ENCODE assay signal across 21 mouse cellular contexts in the genomic region with DNA sequence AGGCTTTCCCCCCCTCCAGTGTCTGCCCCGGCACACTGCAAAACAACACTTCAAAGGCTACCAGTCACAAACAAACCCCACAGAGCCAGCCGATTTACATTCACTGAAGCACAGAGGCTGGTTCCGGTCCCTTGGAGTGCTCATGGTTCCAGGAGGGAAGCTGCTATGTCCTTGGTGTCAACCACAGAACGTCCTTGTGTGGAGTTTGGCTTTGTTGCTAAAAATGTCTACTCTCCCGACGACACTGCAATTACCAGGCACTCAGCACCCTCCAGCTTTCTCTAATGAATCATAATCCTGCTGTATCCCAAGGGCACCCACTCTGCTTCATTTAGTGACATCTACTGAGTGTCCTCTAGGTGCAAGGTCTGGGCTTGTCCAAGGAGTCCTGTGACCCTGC. TPM values are rescaled to one million over a fixed set of nuclear protein-coding genes. Genes with fewer than 3 reads are reported as not detected.
A peak's percentile ranks its signal among the peaks of the same experiment; 100 is the strongest.
DNase-seq lines count a peak whose midpoint lies in the region; ATAC-seq and TF ChIP-seq lines count a peak whose summit lies in the region.
"Had no signal": no experiment of that assay in that cellular context is flagged by ENCODE, and none has a peak within 500 bp of the region (broad histone marks: within the 10 kb centered on the region; RNA-seq: fewer than 3 reads in every experiment).

No protein-coding gene starts in this region.

- H3K4me1 ChIP-seq in forebrain, postnatal 0 days (ENCODE audit: insufficient read depth) = peaks cover 16% of the 10 kb centered on the region; the same call in 1 of the 2 replicates
- peaks cover 23% of the 10 kb centered on the region for H3K4me1 ChIP-seq in forebrain, embryonic 10.5 days
- H3K4me1 ChIP-seq in hindbrain, postnatal 0 days (ENCODE audit: insufficient read depth, low read length) = 0 out of 2 replicates have a peak, but pooled peaks cover 5% of the 10 kb centered on the region
- H3K4me1 ChIP-seq in hindbrain, embryonic 12.5 days = peaks cover 17% of the 10 kb centered on the region
- H3K4me1 ChIP-seq: liver, embryonic 12.5 days had no signal

- H3K4me3 ChIP-seq in forebrain, postnatal 0 days (ENCODE audit: low read depth, low read length) = no peak overlapping the region
- no peak overlapping the region for H3K4me3 ChIP-seq in forebrain, embryonic 10.5 days
- H3K4me3 ChIP-seq in hindbrain, postnatal 0 days (ENCODE audit: low read length) = no peak overlapping the region
- H3K4me3 ChIP-seq in hindbrain, embryonic 12.5 days = no peak overlapping the region
- H3K4me3 ChIP-seq: heart, embryonic 13.5 days; hindbrain, embryonic 10.5 days; liver, embryonic 12.5 days had no signal

- DNase-seq in forebrain, postnatal 0 days = no peak
- no peak for DNase-seq in forebrain, embryonic 10.5 days (ENCODE audit: extremely low spot score, low spot score)
- peak; percentile 22 for DNase-seq in hindbrain, postnatal 0 days (ENCODE audit: low spot score)
- DNase-seq in ZHBTc4 (ENCODE audit: low read depth, low spot score) = peak; percentile 11
- DNase-seq in adrenal gland, postnatal 25 days = peak; percentile 28
- no peak for DNase-seq in lung, postnatal 36 days
- DNase-seq in cerebellum, postnatal 25 days = no peak
- DNase-seq: cerebellum, adult 11-12 months; cerebellum, postnatal 36 days; gastrocnemius, postnatal 25 days; kidney, adult 18-20 months; kidney, postnatal 14 days; lung, embryonic 14.5 days; spleen, adult 18-20 months; thymus, adult 2 months had no signal

- no peaks in the 10 kb centered on the region for H3K9me3 ChIP-seq in forebrain, postnatal 0 days (ENCODE audit: low read length)
- H3K9me3 ChIP-seq in forebrain, embryonic 10.5 days = no peaks in the 10 kb centered on the region
- H3K9me3 ChIP-seq in hindbrain, postnatal 0 days (ENCODE audit: low read length) = no peaks in the 10 kb centered on the region
- H3K9me3 ChIP-seq in hindbrain, embryonic 12.5 days (replicated peaks) = no peaks in the 10 kb centered on the region
- H3K9me3 ChIP-seq: heart, embryonic 13.5 days; hindbrain, embryonic 10.5 days; liver, embryonic 12.5 days had no signal

- no peak overlapping the region for H3K27ac ChIP-seq in forebrain, postnatal 0 days (ENCODE audit: low read depth, low read length)
- no peak overlapping the region for H3K27ac ChIP-seq in forebrain, embryonic 10.5 days
- H3K27ac ChIP-seq in hindbrain, postnatal 0 days = no peak overlapping the region
- H3K27ac ChIP-seq in hindbrain, embryonic 12.5 days = no peak overlapping the region
- H3K27ac ChIP-seq: heart, embryonic 13.5 days; hindbrain, embryonic 10.5 days; liver, embryonic 12.5 days had no signal

- no peak for TF ChIP-seq CTCF in forebrain, postnatal 0 days (IDR thresholded peaks at IDR 0.05; ENCODE audit: low read depth)
- no peak for TF ChIP-seq CTCF in hindbrain, postnatal 0 days (IDR thresholded peaks at IDR 0.05; ENCODE audit: low read depth)

- no peaks in the 10 kb centered on the region; the same call in 1 of the 2 replicates for H3K36me3 ChIP-seq in forebrain, postnatal 0 days (ENCODE audit: insufficient read depth)
- H3K36me3 ChIP-seq in forebrain, embryonic 10.5 days (replicated peaks) = no peaks in the 10 kb centered on the region
- H3K36me3 ChIP-seq in hindbrain, postnatal 0 days (ENCODE audit: insufficient read depth, low read length) = no peaks in the 10 kb centered on the region
- 0 out of 2 replicates have a peak, but pooled peaks cover 6% of the 10 kb centered on the region for H3K36me3 ChIP-seq in hindbrain, embryonic 12.5 days
- H3K36me3 ChIP-seq: heart, embryonic 13.5 days; hindbrain, embryonic 10.5 days; liver, embryonic 12.5 days had no signal

- H3K4me2 ChIP-seq in forebrain, postnatal 0 days (ENCODE audit: low read depth) = peak overlapping the region; percentile 3; the same call in 1 of the 2 replicates
- H3K4me2 ChIP-seq in hindbrain, postnatal 0 days (ENCODE audit: low read depth, low read length) = no peak overlapping the region
- H3K4me2 ChIP-seq in hindbrain, embryonic 12.5 days (replicated peaks) = no peak overlapping the region
- H3K4me2 ChIP-seq: heart, embryonic 13.5 days; liver, embryonic 12.5 days; lung, embryonic 14.5 days had no signal

- H3K9ac ChIP-seq in forebrain, postnatal 0 days = no peak overlapping the region
- no peak overlapping the region for H3K9ac ChIP-seq in hindbrain, postnatal 0 days (replicated peaks; ENCODE audit: low read length)
- H3K9ac ChIP-seq in hindbrain, embryonic 12.5 days = no peak overlapping the region
- H3K9ac ChIP-seq: heart, embryonic 13.5 days; liver, embryonic 12.5 days; lung, embryonic 14.5 days had no signal

- 8% methylated on average over 6 of the region's 6 CpGs for WGBS in forebrain, postnatal 0 days
- WGBS in forebrain, embryonic 10.5 days = 28% methylated on average over 6 of the region's 6 CpGs
- 8% methylated on average over 6 of the region's 6 CpGs for WGBS in hindbrain, postnatal 0 days
- WGBS in hindbrain, embryonic 12.5 days = 11% methylated on average over 6 of the region's 6 CpGs

- H3K27me3 ChIP-seq in forebrain, postnatal 0 days (ENCODE audit: insufficient read depth, low read length) = no peaks in the 10 kb centered on the region
- H3K27me3 ChIP-seq in forebrain, embryonic 10.5 days (ENCODE audit: poor library complexity, severe bottlenecking) = peaks cover 18% of the 10 kb centered on the region
- no peaks in the 10 kb centered on the region for H3K27me3 ChIP-seq in hindbrain, postnatal 0 days (ENCODE audit: insufficient read depth, low read length)
- no peaks in the 10 kb centered on the region for H3K27me3 ChIP-seq in hindbrain, embryonic 12.5 days
- H3K27me3 ChIP-seq: heart, embryonic 13.5 days; liver, embryonic 12.5 days had no signal

- ATAC-seq in forebrain, postnatal 0 days = peak; percentile 44
- ATAC-seq in hindbrain, postnatal 0 days = peak; percentile 75
- ATAC-seq in hindbrain, embryonic 12.5 days (ENCODE audit: low FRiP score) = no peak
- ATAC-seq: liver, embryonic 12.5 days had no signal

RNA-seq across cellular contexts. Expression of gene Ube2ql1, which starts 18.5 kb away (rescaled TPM):
- 120 and 129 TPM in 2 replicates for total RNA-seq in forebrain, postnatal 0 days (2014; rRNA removed)
- 22.2 and 25.6 TPM in 2 replicates for polyA plus RNA-seq in forebrain, postnatal 0 days (2015; fragmentation: Nextera tagmentation; extraction: Ambion mirVana)
- polyA plus RNA-seq in forebrain, embryonic 10.5 days (2016; fragmentation: Nextera tagmentation; extraction: Ambion mirVana) = 0.49 and 0.58 TPM in 2 replicates
- 157 and 198 TPM in 2 replicates for total RNA-seq in hindbrain, postnatal 0 days (2014; rRNA removed)
- polyA plus RNA-seq in hindbrain, postnatal 0 days (2015; fragmentation: Nextera tagmentation; extraction: Ambion mirVana) = 25.0 and 28.6 TPM in 2 replicates
- polyA plus RNA-seq in hindbrain, embryonic 12.5 days (2016; fragmentation: Nextera tagmentation; extraction: Ambion mirVana) = 16.4 and 18.2 TPM in 2 replicates
- total RNA-seq in adrenal gland, postnatal 25 days (2021) = 2.1 and 6.0 TPM in 2 replicates
- total RNA-seq: megakaryocyte progenitor cell, adult 5-6 weeks; monocyte, adult 5-6 weeks had no signal

Comparison
In these comparisons a context has a peak if more than half of its experiments do, and no peak if none do; other contexts are left out.
1. RNA of gene Ube2ql1, which starts 18.5 kb away (polyA plus RNA-seq): 25.0 to 28.6 TPM in hindbrain, postnatal 0 days, 22.2 to 25.6 TPM in forebrain, postnatal 0 days and 16.4 to 18.2 TPM in hindbrain, embryonic 12.5 days; 0.49 to 0.58 TPM in forebrain, embryonic 10.5 days; every median in the first group is over 10 times any median in the second.
2. DNase-seq: peak in hindbrain, postnatal 0 days (single experiment), ZHBTc4 (single experiment) and adrenal gland, postnatal 25 days (single experiment); none in forebrain, postnatal 0 days (single experiment), forebrain, embryonic 10.5 days (single experiment), lung, postnatal 36 days (single experiment) and cerebellum, postnatal 25 days (0 of 2).